Mouse (Mus musculus) lung, postnatal 0 days (tissue): ENCODE measurements around the gene Slc44a5.

Experiments used
- CTCF ChIP-seq: IDR thresholded peaks from 2 replicates; pipeline ENCODE4 v1.5.1; 2016; ENCODE audit warnings: antibody characterized with exemption, mild to moderate bottlenecking
- EP300 ChIP-seq: IDR thresholded peaks from 2 replicates; pipeline ENCODE4 v1.6.1; 2016; ENCODE audit warnings: antibody characterized with exemption, mild to moderate bottlenecking, control low read depth

DNA sequence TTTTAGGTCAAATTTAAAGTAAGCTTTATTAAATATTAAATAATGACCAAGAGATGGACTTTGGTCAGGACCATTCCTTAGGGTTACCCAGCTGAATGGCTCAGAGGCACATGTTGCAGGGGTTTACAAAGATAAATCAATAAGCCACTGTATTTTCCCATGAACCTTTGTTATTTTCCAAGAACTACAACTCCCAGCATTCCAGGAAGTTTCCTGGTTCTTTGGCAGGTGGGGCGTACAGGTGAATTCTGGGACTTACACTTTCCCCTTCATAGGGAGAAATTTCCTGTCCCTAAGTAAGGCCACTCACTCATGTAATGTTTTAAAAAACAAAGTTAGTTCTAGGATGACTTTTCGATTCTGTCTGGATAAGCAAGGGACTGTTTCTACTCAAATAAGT is 235.2 kb downstream of the Slc44a5 start:
- TF ChIP-seq CTCF = no peak
- no peak for TF ChIP-seq EP300
